Mouse (Mus musculus): ENCODE measurements around the gene 2610042L04Rik. TPM values are rescaled to one million over a fixed set of nuclear protein-coding genes. Genes with fewer than 3 reads are reported as not detected.

2610042L04Rik gene
- polyA plus RNA-seq, 1 experiment, result not detected

Other genes starting within 250 kb of the 2610042L04Rik start
- gene Gm8108, start 224.2 kb upstream of the 2610042L04Rik start, polyA plus RNA-seq (2012), result not detected in 2 replicates
- gene Gm3127, start 169.7 kb upstream of the 2610042L04Rik start, polyA plus RNA-seq (2012), result not detected in 2 replicates
- not detected in 2 replicates for gene Gm2974, start 152.2 kb upstream of the 2610042L04Rik start, polyA plus RNA-seq (2012)
- 0.02 TPM in 2 replicates for gene Gm3138, start 85.1 kb upstream of the 2610042L04Rik start, polyA plus RNA-seq (2012)
- gene Gm3149, start 17.5 kb upstream of the 2610042L04Rik start, polyA plus RNA-seq (2012), result not detected in 2 replicates
- gene Gm3159, start 62.8 kb downstream of the 2610042L04Rik start, polyA plus RNA-seq (2012), result not detected in 2 replicates
- not detected in 2 replicates for gene Gm3164, start 80.7 kb downstream of the 2610042L04Rik start, polyA plus RNA-seq (2012)
- gene Gm3173, start 96.2 kb downstream of the 2610042L04Rik start, polyA plus RNA-seq (2012), result not detected in 2 replicates
- not detected in 2 replicates for gene Gm3182, start 147.0 kb downstream of the 2610042L04Rik start, polyA plus RNA-seq (2012)
- gene Gm3047, start 220.6 kb downstream of the 2610042L04Rik start, polyA plus RNA-seq (2012), result not detected in 2 replicates